Mouse (Mus musculus) brain, embryonic 18.5 days (tissue): ENCODE results near the gene Lrrc32.

Experiments
- DNase-seq: peaks from one replicate; pipeline ENCODE4 v3.0.0-alpha.2; 2012; ENCODE audit warnings: low read depth, low spot score

Gene Lrrc32

GRCm38 (mm10) chr7:98510961-98511958 is 22.2 kb downstream of the Lrrc32 start:
- no peak for DNase-seq

- DNase-seq = no peak
Measured at GRCm38 (mm10) chr7:98513251-98513650, 24.2 kb downstream of the Lrrc32 start.

GRCm38 (mm10) chr7:98522576-98522975 is 33.5 kb downstream of the Lrrc32 start:
- DNase-seq = no peak

DNA sequence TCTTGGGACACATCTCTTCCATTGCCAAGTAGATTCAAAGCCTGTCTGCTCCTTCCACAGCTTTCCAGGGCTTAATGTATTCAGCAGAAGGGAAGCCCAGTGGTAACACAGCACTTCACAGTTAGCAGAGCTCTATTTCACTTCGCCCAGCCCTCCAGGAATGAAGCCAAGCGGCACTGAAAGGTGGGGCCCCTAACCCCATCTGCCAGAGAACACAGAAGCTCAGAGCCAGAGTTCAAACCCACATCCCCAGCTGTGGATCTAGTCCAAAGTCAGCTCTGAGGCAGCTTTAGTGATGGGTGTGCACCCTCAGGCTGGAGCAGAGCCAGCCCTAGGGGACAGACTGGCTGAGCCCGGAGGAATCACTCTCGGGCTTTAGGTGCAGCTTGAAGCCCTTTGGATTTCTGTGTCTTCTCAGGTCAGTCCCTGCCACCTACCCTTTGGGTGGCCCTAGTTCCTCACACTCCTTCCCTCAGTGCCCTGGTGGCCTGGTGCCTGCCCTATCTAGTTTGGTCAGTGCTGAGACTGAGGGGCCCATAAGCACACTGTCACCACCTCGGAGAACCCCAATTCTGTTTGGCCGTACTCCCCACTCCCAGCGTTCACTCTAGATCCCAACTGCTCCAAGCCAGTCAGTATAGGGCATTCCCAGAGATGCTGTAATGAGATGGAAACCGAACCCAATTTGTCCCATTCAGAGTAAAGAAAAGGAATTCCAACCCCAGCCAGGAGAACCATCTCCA is 34.2 kb downstream of the Lrrc32 start:
- DNase-seq = no peak

DNA sequence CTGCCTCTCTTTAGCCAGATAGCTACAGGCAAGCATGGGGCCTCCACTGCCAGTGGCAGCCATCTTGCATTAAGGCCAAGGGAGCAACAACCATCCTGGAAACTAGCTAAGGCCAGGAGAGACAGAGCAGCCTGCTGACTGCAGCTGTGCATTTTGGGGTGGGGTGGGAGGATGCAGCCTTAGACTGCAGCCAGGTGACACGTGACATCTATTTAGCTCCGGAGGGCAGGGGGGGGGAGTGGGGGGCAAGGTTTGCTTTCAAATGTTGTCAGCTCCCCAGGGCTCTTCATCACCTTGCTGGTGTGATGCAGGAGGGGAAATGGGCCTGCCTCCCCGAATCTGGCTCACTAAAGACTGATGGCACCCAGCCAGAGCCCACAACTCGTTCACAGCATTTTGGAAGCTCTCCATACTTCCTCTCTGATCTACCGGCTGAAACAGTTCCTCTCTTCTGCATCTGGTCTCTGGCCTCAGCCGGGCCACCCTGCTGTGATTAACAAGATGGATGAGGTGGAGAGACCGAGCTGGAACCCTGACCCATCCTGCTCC is 34.8 kb downstream of the Lrrc32 start:
- DNase-seq = no peak

GRCm38 (mm10) chr7:98524401-98524800 is 35.3 kb downstream of the Lrrc32 start:
- DNase-seq = no peak

- DNase-seq = no peak
Measured at GRCm38 (mm10) chr7:98524869-98525699, 36.0 kb downstream of the Lrrc32 start.

DNA sequence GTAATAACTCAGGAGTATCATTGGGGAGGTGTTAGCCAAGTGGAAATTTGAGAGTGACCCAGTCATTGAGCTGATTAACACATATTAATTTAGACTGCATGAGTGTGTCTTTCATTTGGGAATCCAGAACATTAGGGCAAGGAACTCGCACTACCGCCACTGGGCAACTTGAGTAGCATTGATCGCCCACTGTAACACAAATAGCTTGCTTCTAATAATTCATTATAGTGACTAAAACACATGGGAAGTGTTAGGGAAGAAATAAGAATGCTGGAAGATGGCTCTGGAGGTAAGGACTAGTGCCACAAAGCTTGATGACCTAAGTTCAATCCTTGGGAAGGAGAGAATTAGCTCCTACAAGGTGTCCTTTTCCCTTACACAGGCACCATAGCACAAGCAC is 38.0 kb downstream of the Lrrc32 start:
- no peak for DNase-seq

DNA sequence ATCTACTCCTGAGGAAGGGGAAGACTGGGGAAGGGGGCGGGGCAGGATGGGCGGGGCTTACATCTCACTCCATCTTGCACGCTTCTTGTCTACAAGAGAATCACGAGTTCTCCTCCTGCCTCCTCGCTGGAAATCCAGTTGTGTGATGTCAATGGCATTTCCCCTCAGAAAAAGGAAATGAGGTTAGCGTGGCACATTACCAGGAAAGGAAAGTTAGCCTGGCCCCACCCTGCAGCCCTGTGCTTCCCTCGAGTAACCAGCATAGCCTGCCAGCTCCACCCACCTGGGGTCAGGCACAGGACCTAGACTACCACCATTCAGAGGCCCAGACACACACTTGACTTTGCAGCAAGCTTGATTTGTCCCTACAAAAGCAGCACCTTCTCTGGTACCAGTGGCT is 42.5 kb downstream of the Lrrc32 start:
- DNase-seq = no peak

GRCm38 (mm10) chr7:98532981-98533380 is 43.9 kb downstream of the Lrrc32 start:
- DNase-seq = no peak

GRCm38 (mm10) chr7:98534432-98534855 is 45.4 kb downstream of the Lrrc32 start:
- DNase-seq = no peak

DNA sequence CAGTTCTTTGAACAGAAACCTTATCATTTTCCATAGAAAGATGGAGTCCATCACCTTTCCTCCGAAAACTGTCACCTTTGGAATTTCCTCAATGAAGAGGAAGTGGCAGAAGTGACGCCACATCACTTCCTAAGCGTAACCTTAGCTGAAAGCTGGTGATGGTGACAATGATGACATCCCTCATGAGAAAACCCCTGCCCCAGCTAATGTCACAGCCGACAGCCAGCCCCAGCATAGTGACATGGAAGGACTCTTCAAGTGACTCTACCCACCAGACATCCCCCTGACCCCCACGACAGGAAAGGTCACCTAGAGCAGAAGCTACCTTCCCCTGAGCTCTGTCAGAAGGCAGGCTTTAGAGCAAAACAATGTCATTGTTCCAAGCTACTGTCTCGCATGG is 46.1 kb downstream of the Lrrc32 start:
- DNase-seq = no peak

GRCm38 (mm10) chr7:98535882-98536281 is 46.8 kb downstream of the Lrrc32 start:
- DNase-seq = no peak

DNA sequence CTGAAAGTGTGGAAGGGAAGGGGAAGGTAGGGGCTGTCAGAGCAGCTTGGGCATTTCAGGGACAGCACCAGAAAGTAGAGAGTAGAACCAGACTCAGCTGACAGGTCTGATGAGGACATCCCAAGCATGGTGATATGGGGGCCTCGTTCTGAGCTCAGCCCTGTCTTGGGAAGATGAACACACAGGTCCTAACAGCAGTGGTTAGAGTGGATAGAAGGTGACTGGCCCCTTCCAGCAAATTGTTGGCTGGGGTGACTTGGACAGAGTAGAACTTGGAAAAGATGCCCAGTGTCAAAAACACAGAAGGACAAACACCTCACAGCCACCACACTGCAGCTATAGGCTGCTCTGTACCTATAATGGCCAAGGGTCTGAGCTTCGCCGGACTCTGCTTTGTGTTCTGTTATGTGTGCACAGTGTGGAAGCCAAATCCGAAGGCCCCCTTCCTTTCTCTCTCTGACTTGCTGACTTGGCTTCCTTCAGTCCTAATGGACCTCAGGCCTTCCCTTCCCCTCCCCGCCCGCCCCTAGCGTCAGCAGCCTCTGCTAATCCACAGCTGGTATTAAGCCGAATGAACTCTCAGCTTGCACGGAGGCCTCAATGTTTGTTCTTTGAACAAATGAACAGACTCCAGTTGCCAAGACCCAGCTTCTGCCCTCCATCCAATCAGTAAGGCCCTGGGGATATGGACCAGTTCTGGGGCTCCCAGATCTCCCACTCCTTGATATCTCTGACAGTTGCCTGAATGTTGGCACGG is 48.3 kb downstream of the Lrrc32 start:
- no peak for DNase-seq

GRCm38 (mm10) chr7:98537967-98538573 is 49.0 kb downstream of the Lrrc32 start:
- DNase-seq = no peak

- no peak for DNase-seq
Measured at GRCm38 (mm10) chr7:98540879-98541278, 51.8 kb downstream of the Lrrc32 start.

- no peak for DNase-seq
Measured at GRCm38 (mm10) chr7:98541564-98541963, 52.5 kb downstream of the Lrrc32 start.

- no peak for DNase-seq
Measured at GRCm38 (mm10) chr7:98542267-98542666, 53.2 kb downstream of the Lrrc32 start.

GRCm38 (mm10) chr7:98542731-98543142 is 53.7 kb downstream of the Lrrc32 start:
- DNase-seq = no peak

- DNase-seq = no peak
Measured at GRCm38 (mm10) chr7:98543853-98544370, 54.8 kb downstream of the Lrrc32 start.
